Mouse (Mus musculus) adrenal gland, postnatal 36 days (tissue): ENCODE measurements around the gene Hjurp. TPM values are rescaled to one million over a fixed set of nuclear protein-coding genes. Genes with fewer than 3 reads are reported as not detected.

Experiments used
- DNase-seq, 2 experiments: peaks; one replicate each; pipeline ENCODE4 v3.0.0; 2021; ENCODE audit warnings: mixed read lengths in 1 of 2
- total RNA-seq, 2 experiments: library from RNA; stranded (reverse); gene quantifications; 2 replicates each; pipeline ENCODE4 v1.2.3; 2021

Gene Hjurp
- total RNA-seq, 2 experiments from 2014 or later, result 31.0 to 35.9 TPM

GRCm38 (mm10) chr1:88298686-88299528 is 21.5 kb upstream of the Hjurp start:
- DNase-seq, result no peak

GRCm38 (mm10) chr1:88297480-88298258 is 20.2 kb upstream of the Hjurp start:
- DNase-seq, result no peak

- no peak for DNase-seq
Observed at GRCm38 (mm10) chr1:88296171-88296920, 18.9 kb upstream of the Hjurp start.

- DNase-seq, result no peak
Observed at GRCm38 (mm10) chr1:88294650-88295049, 17.2 kb upstream of the Hjurp start.

- no peak for DNase-seq
Observed at GRCm38 (mm10) chr1:88292057-88292456, 14.6 kb upstream of the Hjurp start.

- DNase-seq, result no peak
Observed at GRCm38 (mm10) chr1:88291409-88292005, 14.1 kb upstream of the Hjurp start.

GRCm38 (mm10) chr1:88290511-88290910 is 13.1 kb upstream of the Hjurp start:
- DNase-seq, result no peak

- peak; percentile 83 to 84 for DNase-seq
Observed at GRCm38 (mm10) chr1:88289917-88290316, 12.5 kb upstream of the Hjurp start.

GRCm38 (mm10) chr1:88289152-88289551 is 11.7 kb upstream of the Hjurp start:
- DNase-seq, result no peak

- no peak for DNase-seq
Observed at GRCm38 (mm10) chr1:88288789-88289127, 11.3 kb upstream of the Hjurp start.

- DNase-seq, result peak in 1 of 2 experiments; percentile 59
Observed at GRCm38 (mm10) chr1:88288056-88288788, 10.8 kb upstream of the Hjurp start.

- peak; percentile 82 to 85 for DNase-seq
Observed at GRCm38 (mm10) chr1:88287697-88287980, 10.2 kb upstream of the Hjurp start.

GRCm38 (mm10) chr1:88286887-88287696 is 9.7 kb upstream of the Hjurp start:
- DNase-seq, result no peak

GRCm38 (mm10) chr1:88286136-88286845 is 8.9 kb upstream of the Hjurp start:
- DNase-seq, result no peak

GRCm38 (mm10) chr1:88285652-88286051 is 8.2 kb upstream of the Hjurp start:
- no peak for DNase-seq

GRCm38 (mm10) chr1:88284946-88285320 is 7.5 kb upstream of the Hjurp start:
- DNase-seq, result peak; percentile 57 to 74

- no peak for DNase-seq
Observed at GRCm38 (mm10) chr1:88284228-88284945, 7.0 kb upstream of the Hjurp start.

- DNase-seq, result no peak
Observed at GRCm38 (mm10) chr1:88283376-88284227, 6.2 kb upstream of the Hjurp start.

GRCm38 (mm10) chr1:88282301-88282700 is 4.9 kb upstream of the Hjurp start:
- DNase-seq, result no peak
